Mouse (Mus musculus): ENCODE measurements around the gene Vps29. TPM values are rescaled to one million over a fixed set of nuclear protein-coding genes. Genes with fewer than 3 reads are reported as not detected.

The Vps29 gene
- polyA plus RNA-seq, 1 experiment from 2014 or later, result 104 TPM

DNA sequence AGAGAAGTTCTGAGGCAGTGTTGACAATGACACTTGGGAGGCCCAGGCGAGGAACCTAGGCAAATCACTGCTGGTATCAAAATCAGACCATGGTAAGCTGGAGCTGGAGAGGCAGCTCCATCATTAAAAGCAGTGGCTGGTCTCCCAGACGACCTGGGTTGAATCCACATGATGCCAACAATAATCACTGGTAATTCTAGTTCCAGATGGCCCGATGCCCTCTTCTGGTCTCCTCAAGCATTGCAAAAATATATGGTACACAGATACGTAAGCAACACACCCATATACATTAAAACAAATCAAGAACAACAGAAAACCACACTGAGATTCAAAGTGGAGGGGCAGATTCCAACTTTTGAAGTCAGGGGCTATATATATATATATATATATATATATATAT is 8.4 kb upstream of the Vps29 start:
- DNase-seq, result no peak
- H3K27ac ChIP-seq (ENCODE audit: low read depth), result no peak overlapping the region
- no peak overlapping the region for H3K4me3 ChIP-seq (ENCODE audit: low read depth, low read length)
- H3K4me2 ChIP-seq (ENCODE audit: low read depth, low read length), result no peak overlapping the region
- H3K27me3 ChIP-seq (ENCODE audit: insufficient read depth, low read length), result no peaks in the 10 kb centered on the region
- H3K4me1 ChIP-seq (ENCODE audit: insufficient read depth), result no peaks in the 10 kb centered on the region
- no peaks in the 10 kb centered on the region for H3K36me3 ChIP-seq (replicated peaks; ENCODE audit: insufficient read depth, low read length)
- no peak overlapping the region for H3K9ac ChIP-seq (replicated peaks)
- no peaks in the 10 kb centered on the region for H3K9me3 ChIP-seq (ENCODE audit: low read length)
- peak; percentile 23; the same call in 1 of the 2 replicates for TF ChIP-seq CTCF (IDR thresholded peaks at IDR 0.05; ENCODE audit: low read depth)
- TF ChIP-seq EP300 (IDR thresholded peaks at IDR 0.05; ENCODE audit: low read depth), result no peak
- 76% methylated on average over 4 of the region's 4 CpGs for WGBS (ENCODE audit: insufficient replicate concordance)
- ATAC-seq, result no peak

DNA sequence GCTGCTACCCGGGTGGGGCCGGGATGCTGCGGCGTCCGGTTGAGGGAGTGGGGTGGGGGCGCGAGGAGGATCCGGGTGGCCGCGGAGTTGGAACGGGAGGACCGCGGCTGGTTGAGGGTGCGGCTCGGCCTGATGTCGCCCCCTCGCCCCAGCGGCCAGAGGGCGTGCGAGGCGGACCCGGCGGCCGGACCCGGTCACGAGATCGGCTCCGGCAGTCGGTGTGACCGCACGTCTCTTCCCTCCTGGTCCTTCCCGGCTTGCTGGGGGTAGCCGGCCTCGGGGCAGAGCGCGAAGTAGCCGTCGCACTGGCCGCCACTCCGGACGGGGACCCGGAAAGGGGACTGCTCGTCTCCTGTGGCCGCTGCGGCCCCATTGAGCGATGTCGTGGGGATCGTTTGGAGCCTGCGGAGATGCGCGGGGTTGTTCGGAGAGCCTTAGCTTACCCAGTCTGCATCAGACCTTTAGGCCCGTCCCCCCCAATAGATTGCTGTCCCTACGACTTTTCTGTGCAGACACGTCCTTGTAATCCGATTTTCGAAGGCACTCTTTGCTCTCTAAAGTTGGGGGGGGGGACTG is 411 bp downstream of the Vps29 start:
- peak overlapping the region; percentile 88 for H3K9ac ChIP-seq (replicated peaks)
- no peaks in the 10 kb centered on the region for H3K27me3 ChIP-seq (ENCODE audit: insufficient read depth, low read length)
- H3K36me3 ChIP-seq (replicated peaks; ENCODE audit: insufficient read depth, low read length), result peaks cover under 1% of the 10 kb centered on the region; the same call in 1 of the 2 replicates
- H3K4me1 ChIP-seq (ENCODE audit: insufficient read depth), result peaks cover 9% of the 10 kb centered on the region
- H3K27ac ChIP-seq (ENCODE audit: low read depth), result peak overlapping the region; percentile 81
- DNase-seq (no peak), ATAC-seq (peak; percentile 73)
- peak overlapping the region; percentile 82 for H3K4me2 ChIP-seq (ENCODE audit: low read depth, low read length)
- no peaks in the 10 kb centered on the region for H3K9me3 ChIP-seq (ENCODE audit: low read length)
- peak overlapping the region; percentile 95 for H3K4me3 ChIP-seq (ENCODE audit: low read depth, low read length)
- WGBS (ENCODE audit: insufficient replicate concordance), result under 1% methylated on average over 48 of the region's 57 CpGs
- TF ChIP-seq CTCF (IDR thresholded peaks at IDR 0.05; ENCODE audit: low read depth) (peak; percentile 24; the same call in 1 of the 2 replicates), EP300 (IDR thresholded peaks at IDR 0.05; ENCODE audit: low read depth) (no peak)

DNA sequence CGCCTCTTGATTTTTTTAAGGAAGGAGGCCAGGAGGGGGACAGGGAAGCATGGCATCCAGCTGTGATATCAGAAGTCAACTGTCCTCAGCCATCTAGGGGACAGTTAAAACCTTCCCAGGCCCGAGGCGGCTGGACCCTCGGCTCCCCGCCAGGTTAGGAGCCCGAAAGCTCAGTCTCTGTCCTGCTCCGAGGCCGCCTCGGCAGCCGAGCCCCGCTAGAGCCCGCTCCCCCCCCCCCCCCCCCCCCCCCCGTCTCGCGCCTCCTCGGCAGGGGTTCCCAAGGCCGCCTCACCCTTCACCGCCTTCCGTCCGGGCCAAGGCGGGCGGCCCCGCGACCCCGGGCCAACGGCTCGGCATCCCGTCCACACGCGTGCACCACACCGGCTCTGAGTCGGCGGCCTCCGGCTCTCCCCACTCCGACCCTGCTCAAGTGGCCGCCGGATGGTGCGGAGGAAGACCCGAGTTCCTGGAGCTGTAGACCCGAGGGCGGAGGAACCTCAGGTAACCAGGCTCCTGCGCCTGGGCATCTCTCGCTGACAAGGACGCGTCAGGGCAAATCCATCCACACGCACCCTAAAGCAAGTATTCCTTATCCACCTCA is 17.5 kb downstream of the Vps29 start, which contains the start of gene Gpn3:
TSS of gene Gpn3 (plus strand) at position 286 of the 601 bp plus-strand sequence.
- Histone ChIP-seq H3K4me3 (ENCODE audit: low read depth, low read length) (peak within 1 kb of the TSS; percentile 92), H3K9ac (replicated peaks) (peak within 1 kb of the TSS; percentile 92), H3K9me3 (ENCODE audit: low read length) (no peaks in the 10 kb centered on the region), H3K4me1 (ENCODE audit: insufficient read depth) (peaks cover 8% of the 10 kb centered on the region; the same call in 1 of the 2 replicates), H3K36me3 (replicated peaks; ENCODE audit: insufficient read depth, low read length) (peaks cover 19% of the 10 kb centered on the region), H3K27me3 (ENCODE audit: insufficient read depth, low read length) (no peaks in the 10 kb centered on the region), H3K4me2 (ENCODE audit: low read depth, low read length) (peak within 1 kb of the TSS; percentile 96), H3K27ac (ENCODE audit: low read depth) (peak within 1 kb of the TSS; percentile 97)
- WGBS (ENCODE audit: insufficient replicate concordance), result 4% methylated on average over 23 of the region's 46 CpGs
- ATAC-seq, result peak; percentile 66
- TF ChIP-seq CTCF (IDR thresholded peaks at IDR 0.05; ENCODE audit: low read depth), result no peak
- TF ChIP-seq EP300 (IDR thresholded peaks at IDR 0.05; ENCODE audit: low read depth), result no peak
- DNase-seq, result no peak

DNA sequence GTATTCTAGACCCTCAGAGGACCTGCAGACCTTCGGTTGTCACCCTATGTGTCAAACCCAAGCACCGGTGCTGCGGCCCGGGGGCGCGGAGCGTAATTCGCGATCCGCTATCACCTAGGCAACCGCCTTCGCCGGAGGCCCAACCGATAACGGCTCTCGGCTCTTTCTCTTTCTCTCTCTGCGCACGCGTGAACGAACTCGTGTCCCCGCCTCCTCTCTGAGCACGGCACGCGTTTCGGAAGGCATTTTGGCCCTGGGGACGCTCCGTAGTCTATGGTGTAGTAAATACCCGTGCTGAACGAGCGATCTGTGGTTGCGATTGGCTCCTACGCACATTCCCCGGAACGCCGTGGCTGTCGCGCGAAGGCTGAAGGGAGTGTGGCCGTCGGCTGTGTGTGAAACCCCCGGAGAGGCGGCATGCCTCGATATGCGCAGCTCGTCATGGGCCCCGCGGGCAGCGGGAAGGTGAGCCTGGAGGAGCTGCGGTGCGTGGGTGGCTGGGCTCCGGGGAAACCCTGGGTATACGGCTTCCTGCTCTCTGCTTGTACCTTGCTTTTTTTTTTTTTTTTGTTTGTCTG is 18.1 kb downstream of the Vps29 start, which contains the start of gene Fam216a:
TSS of gene Fam216a (minus strand) at position 173 of the 578 bp plus-strand sequence.
- WGBS (ENCODE audit: insufficient replicate concordance), result under 1% methylated on average over 53 of the region's 53 CpGs
- H3K27ac ChIP-seq (ENCODE audit: low read depth), result peak within 1 kb of the TSS; percentile 97
- peaks cover 8% of the 10 kb centered on the region; the same call in 1 of the 2 replicates for H3K4me1 ChIP-seq (ENCODE audit: insufficient read depth)
- peaks cover 18% of the 10 kb centered on the region for H3K36me3 ChIP-seq (replicated peaks; ENCODE audit: insufficient read depth, low read length)
- H3K4me2 ChIP-seq (ENCODE audit: low read depth, low read length), result peak within 1 kb of the TSS; percentile 96
- TF ChIP-seq CTCF (IDR thresholded peaks at IDR 0.05; ENCODE audit: low read depth), result no peak
- TF ChIP-seq EP300 (IDR thresholded peaks at IDR 0.05; ENCODE audit: low read depth), result no peak; the same call in 1 of the 2 replicates
- H3K9me3 ChIP-seq (ENCODE audit: low read length), result no peaks in the 10 kb centered on the region
- H3K9ac ChIP-seq (replicated peaks), result peak within 1 kb of the TSS; percentile 92
- peak; percentile 99 for DNase-seq
- no peaks in the 10 kb centered on the region for H3K27me3 ChIP-seq (ENCODE audit: insufficient read depth, low read length)
- ATAC-seq, result peak; percentile 97
- peak within 1 kb of the TSS; percentile 92 for H3K4me3 ChIP-seq (ENCODE audit: low read depth, low read length)

DNA sequence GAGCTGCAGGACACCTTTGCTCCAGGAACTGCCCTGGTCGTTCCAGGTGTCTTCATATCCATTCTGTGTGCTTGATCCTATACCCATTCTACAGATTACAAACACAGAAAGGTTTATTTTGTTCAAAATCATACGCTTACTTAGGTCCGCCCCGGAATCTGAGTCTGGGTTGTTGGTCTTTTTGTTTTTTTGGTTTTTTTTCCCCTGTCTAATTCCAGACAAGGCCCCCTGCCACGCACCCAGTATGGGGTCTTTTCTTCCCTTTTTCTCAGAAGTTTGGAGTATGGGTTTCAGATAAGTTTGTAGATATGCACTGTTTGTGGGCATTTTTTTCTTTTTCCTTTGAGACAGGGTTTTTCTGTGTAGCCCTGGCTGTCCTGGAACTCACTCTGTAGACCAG is 18.7 kb downstream of the Vps29 start:
- no peak for TF ChIP-seq CTCF (IDR thresholded peaks at IDR 0.05; ENCODE audit: low read depth)
- TF ChIP-seq EP300 (IDR thresholded peaks at IDR 0.05; ENCODE audit: low read depth), result no peak
- no peak for DNase-seq
- no peaks in the 10 kb centered on the region for H3K9me3 ChIP-seq (ENCODE audit: low read length)
- peak overlapping the region; percentile 96 for H3K4me2 ChIP-seq (ENCODE audit: low read depth, low read length)
- H3K27me3 ChIP-seq (ENCODE audit: insufficient read depth, low read length), result no peaks in the 10 kb centered on the region
- H3K27ac ChIP-seq (ENCODE audit: low read depth), result peak overlapping the region; percentile 97
- H3K36me3 ChIP-seq (replicated peaks; ENCODE audit: insufficient read depth, low read length), result peaks cover 13% of the 10 kb centered on the region
- no peak for ATAC-seq
- peak overlapping the region; percentile 92 for H3K4me3 ChIP-seq (ENCODE audit: low read depth, low read length)
- H3K9ac ChIP-seq (replicated peaks), result peak overlapping the region; percentile 92
- 8% methylated on average over 5 of the region's 5 CpGs for WGBS (ENCODE audit: insufficient replicate concordance)
- peaks cover 8% of the 10 kb centered on the region; the same call in 1 of the 2 replicates for H3K4me1 ChIP-seq (ENCODE audit: insufficient read depth)
